Mouse (Mus musculus): ENCODE measurements around the gene Fer. TPM values are rescaled to one million over a fixed set of nuclear protein-coding genes. Genes with fewer than 3 reads are reported as not detected.

The Fer gene
- total and polyA plus RNA-seq, 2 experiments from 2014 or later, result 22.1 to 31.8 TPM

DNA sequence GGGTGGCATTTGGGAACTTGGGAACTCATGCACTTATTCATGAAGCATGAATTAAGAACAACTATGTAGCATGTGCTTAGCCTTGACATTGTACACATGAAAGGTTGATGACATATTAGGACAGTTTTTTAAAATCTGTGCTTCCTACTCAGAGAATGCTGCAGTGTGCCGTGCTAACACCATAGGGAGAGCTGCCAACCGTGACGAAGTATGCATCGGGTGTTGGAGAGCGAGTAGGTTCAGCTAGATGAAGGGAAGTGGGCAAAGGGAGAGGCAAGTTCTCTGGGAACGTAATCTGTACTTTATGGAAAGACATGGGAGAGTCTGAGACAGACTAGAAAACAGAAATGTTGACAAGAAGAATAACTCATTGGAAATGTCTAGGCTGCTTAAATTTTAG lies 253.9 kb downstream of the Fer start:
- WGBS, result 87% methylated on average over 6 of the region's 6 CpGs
- Histone ChIP-seq H3K9ac (no peak overlapping the region), H3K4me1 (ENCODE audit: insufficient read depth) (no peaks in the 10 kb centered on the region), H3K27me3 (ENCODE audit: insufficient read depth, low read length) (no peaks in the 10 kb centered on the region), H3K4me3 (ENCODE audit: low read depth, low read length) (no peak overlapping the region), H3K27ac (ENCODE audit: low read depth, low read length) (no peak overlapping the region), H3K4me2 (ENCODE audit: low read depth) (no peak overlapping the region), H3K36me3 (ENCODE audit: insufficient read depth) (no peaks in the 10 kb centered on the region), H3K9me3 (ENCODE audit: low read length) (no peaks in the 10 kb centered on the region)
- DNase-seq, result no peak
- no peak for TF ChIP-seq CTCF (IDR thresholded peaks at IDR 0.05; ENCODE audit: low read depth)
- ATAC-seq, result no peak

- Histone ChIP-seq H3K36me3 (ENCODE audit: insufficient read depth) (no peaks in the 10 kb centered on the region), H3K4me2 (ENCODE audit: low read depth) (no peak overlapping the region), H3K27me3 (ENCODE audit: insufficient read depth, low read length) (no peaks in the 10 kb centered on the region), H3K4me1 (ENCODE audit: insufficient read depth) (no peaks in the 10 kb centered on the region), H3K27ac (ENCODE audit: low read depth, low read length) (0 out of 2 replicates have a peak overlapping the region, but pooled peaks have one; percentile 35), H3K4me3 (ENCODE audit: low read depth, low read length) (no peak overlapping the region), H3K9ac (no peak overlapping the region), H3K9me3 (ENCODE audit: low read length) (no peaks in the 10 kb centered on the region)
- ATAC-seq, result peak; percentile 56
- DNase-seq, result no peak
- no peak for TF ChIP-seq CTCF (IDR thresholded peaks at IDR 0.05; ENCODE audit: low read depth)
- 68% methylated on average over 5 of the region's 5 CpGs for WGBS
Measured at GRCm38 (mm10) chr17:64119697-64120288, 256.9 kb downstream of the Fer start.

DNA sequence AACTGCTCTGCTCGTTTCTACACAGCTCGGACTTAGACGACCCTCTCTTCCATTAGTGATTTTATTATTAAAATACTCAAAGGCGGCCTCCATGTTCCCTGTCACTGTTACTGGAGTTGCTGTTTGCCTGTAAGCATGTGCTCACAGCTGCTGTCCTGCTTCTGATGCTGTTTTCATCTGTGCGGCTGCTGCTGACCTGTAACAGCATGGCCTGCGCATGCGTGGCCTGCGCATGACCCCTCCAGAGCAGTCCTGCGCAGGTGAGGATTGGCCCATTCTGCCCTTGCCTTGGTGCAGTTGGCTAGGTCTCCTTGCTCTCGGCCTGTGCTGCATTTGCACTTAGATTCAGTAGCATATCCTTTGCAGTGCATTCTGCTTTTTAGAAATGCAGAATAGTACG lies 259.7 kb downstream of the Fer start:
- 88% methylated on average over 11 of the region's 11 CpGs for WGBS
- H3K9ac ChIP-seq, result no peak overlapping the region
- no peaks in the 10 kb centered on the region for H3K36me3 ChIP-seq (ENCODE audit: insufficient read depth)
- H3K4me2 ChIP-seq (ENCODE audit: low read depth), result no peak overlapping the region
- no peak for TF ChIP-seq CTCF (IDR thresholded peaks at IDR 0.05; ENCODE audit: low read depth)
- H3K27ac ChIP-seq (ENCODE audit: low read depth, low read length), result no peak overlapping the region
- H3K27me3 ChIP-seq (ENCODE audit: insufficient read depth, low read length), result no peaks in the 10 kb centered on the region
- no peak for ATAC-seq
- H3K4me1 ChIP-seq (ENCODE audit: insufficient read depth), result no peaks in the 10 kb centered on the region
- no peaks in the 10 kb centered on the region for H3K9me3 ChIP-seq (ENCODE audit: low read length)
- DNase-seq, result no peak
- no peak overlapping the region for H3K4me3 ChIP-seq (ENCODE audit: low read depth, low read length)

GRCm38 (mm10) chr17:64123732-64124131 lies 260.9 kb downstream of the Fer start:
- Histone ChIP-seq H3K27me3 (ENCODE audit: insufficient read depth, low read length) (no peaks in the 10 kb centered on the region), H3K27ac (ENCODE audit: low read depth, low read length) (no peak overlapping the region), H3K4me2 (ENCODE audit: low read depth) (no peak overlapping the region), H3K4me1 (ENCODE audit: insufficient read depth) (no peaks in the 10 kb centered on the region), H3K9me3 (ENCODE audit: low read length) (no peaks in the 10 kb centered on the region), H3K4me3 (ENCODE audit: low read depth, low read length) (no peak overlapping the region), H3K9ac (no peak overlapping the region), H3K36me3 (ENCODE audit: insufficient read depth) (no peaks in the 10 kb centered on the region)
- no peak for TF ChIP-seq CTCF (IDR thresholded peaks at IDR 0.05; ENCODE audit: low read depth)
- no peak for ATAC-seq
- DNase-seq, result no peak
- 65% methylated on average over 3 of the region's 3 CpGs for WGBS

- DNase-seq (no peak), ATAC-seq (no peak)
- no peak overlapping the region for H3K27ac ChIP-seq (ENCODE audit: low read depth, low read length)
- TF ChIP-seq CTCF (IDR thresholded peaks at IDR 0.05; ENCODE audit: low read depth), result no peak
- 96% methylated on average over 5 of the region's 5 CpGs for WGBS
- no peaks in the 10 kb centered on the region; the same call in 1 of the 2 replicates for H3K4me1 ChIP-seq (ENCODE audit: insufficient read depth)
- H3K36me3 ChIP-seq (ENCODE audit: insufficient read depth), result no peaks in the 10 kb centered on the region
- no peaks in the 10 kb centered on the region for H3K27me3 ChIP-seq (ENCODE audit: insufficient read depth, low read length)
- no peaks in the 10 kb centered on the region for H3K9me3 ChIP-seq (ENCODE audit: low read length)
- no peak overlapping the region for H3K4me2 ChIP-seq (ENCODE audit: low read depth)
- no peak overlapping the region for H3K9ac ChIP-seq
- no peak overlapping the region for H3K4me3 ChIP-seq (ENCODE audit: low read depth, low read length)
Measured at GRCm38 (mm10) chr17:64126904-64127303, 264.0 kb downstream of the Fer start.

DNA sequence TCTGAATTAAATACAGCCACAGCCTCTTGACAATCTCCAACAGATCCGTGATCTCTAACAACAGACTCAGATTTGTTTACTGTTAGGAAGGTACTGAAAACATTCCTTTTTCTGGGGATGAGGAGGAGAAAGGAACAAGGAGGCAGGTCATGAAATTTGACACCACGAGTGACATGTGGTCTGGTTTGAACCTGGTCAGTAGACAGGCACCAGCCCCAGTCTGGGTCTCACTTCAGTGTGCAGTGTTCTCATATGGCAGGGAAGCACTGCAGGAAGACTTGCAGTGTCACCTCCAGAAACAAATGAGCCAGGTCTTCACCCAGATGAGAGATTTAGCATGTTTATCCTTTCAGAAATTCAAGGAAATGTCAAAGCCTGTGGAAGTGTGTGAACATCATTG lies 266.9 kb downstream of the Fer start:
- ATAC-seq (no peak), DNase-seq (no peak)
- Histone ChIP-seq H3K27ac (ENCODE audit: low read depth, low read length) (no peak overlapping the region), H3K27me3 (ENCODE audit: insufficient read depth, low read length) (no peaks in the 10 kb centered on the region), H3K4me2 (ENCODE audit: low read depth) (no peak overlapping the region), H3K4me3 (ENCODE audit: low read depth, low read length) (no peak overlapping the region), H3K36me3 (ENCODE audit: insufficient read depth) (no peaks in the 10 kb centered on the region), H3K4me1 (ENCODE audit: insufficient read depth) (no peaks in the 10 kb centered on the region; the same call in 1 of the 2 replicates), H3K9ac (no peak overlapping the region), H3K9me3 (ENCODE audit: low read length) (no peaks in the 10 kb centered on the region)
- 64% methylated on average over 2 of the region's 2 CpGs for WGBS
- TF ChIP-seq CTCF (IDR thresholded peaks at IDR 0.05; ENCODE audit: low read depth), result no peak

DNA sequence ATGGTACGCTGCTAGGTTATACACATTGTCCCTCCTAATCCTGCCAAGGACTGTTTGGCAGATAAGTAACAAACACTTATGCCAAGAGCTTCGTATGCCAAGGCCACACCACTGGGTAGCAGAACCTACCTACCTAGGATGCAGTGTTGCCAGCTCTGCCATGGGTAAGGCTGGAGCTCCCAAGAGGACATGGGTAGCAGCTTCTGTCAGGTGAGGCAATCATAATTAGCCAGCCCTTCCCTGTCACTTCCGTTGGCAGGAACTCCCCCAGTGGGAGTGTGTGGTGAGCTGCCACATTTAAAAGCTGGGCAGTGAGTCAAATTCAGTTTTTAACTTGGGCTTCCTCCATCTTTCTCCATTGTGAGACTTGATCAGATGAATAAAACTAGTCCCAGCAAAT lies 267.5 kb downstream of the Fer start:
- Histone ChIP-seq H3K4me3 (ENCODE audit: low read depth, low read length) (no peak overlapping the region), H3K4me1 (ENCODE audit: insufficient read depth) (no peaks in the 10 kb centered on the region; the same call in 1 of the 2 replicates), H3K9me3 (ENCODE audit: low read length) (no peaks in the 10 kb centered on the region), H3K36me3 (ENCODE audit: insufficient read depth) (no peaks in the 10 kb centered on the region), H3K9ac (no peak overlapping the region), H3K27me3 (ENCODE audit: insufficient read depth, low read length) (no peaks in the 10 kb centered on the region), H3K4me2 (ENCODE audit: low read depth) (no peak overlapping the region), H3K27ac (ENCODE audit: low read depth, low read length) (0 out of 2 replicates have a peak overlapping the region, but pooled peaks have one; percentile 40)
- DNase-seq (peak; percentile 87), ATAC-seq (peak; percentile 90)
- WGBS, result 30% methylated on average over 3 of the region's 3 CpGs
- no peak for TF ChIP-seq CTCF (IDR thresholded peaks at IDR 0.05; ENCODE audit: low read depth)

Measured in forebrain, postnatal 0 days (tissue).